17 mouse cellular contexts compared by ENCODE assay signal in genomic region chr4:81530546-81530945, GRCm38 (mm10).
DNase-seq lines count a peak whose midpoint lies in the region; TF ChIP-seq lines count a peak whose summit lies in the region.
"Had no signal": no experiment of that assay in that cellular context is flagged by ENCODE, and none has a peak within 500 bp of the region (broad histone marks: within the 10 kb centered on the region; RNA-seq: fewer than 3 reads in every experiment).

No protein-coding gene starts in this region.

- no peak for TF ChIP-seq CTCF in gastrocnemius, adult 2 months (IDR thresholded peaks at IDR 0.05)

- DNase-seq in gastrocnemius, adult 18-20 months (ENCODE audit: low spot score), result peak; percentile 73
- DNase-seq in gastrocnemius, postnatal 10 days, result no peak
- DNase-seq in 3T3-L1 (ENCODE audit: low read depth, low spot score), result peak; percentile 16
- DNase-seq in gastrocnemius, adult 2 months, result peak; percentile 45
- DNase-seq in heart, postnatal 36 days, result peak; percentile 7 to 42
- DNase-seq in c-Kit-positive CD71-positive TER-119-positive erythroid progenitor cells, embryonic 14.5 days (ENCODE audit: low spot score), result no peak
- no peak for DNase-seq in layer of hippocampus, postnatal 10 days (ENCODE audit: low spot score in 2 of 2)
- DNase-seq: cerebellum, postnatal 10 days; liver, postnatal 0 days; spleen, adult 18-20 months had no signal

- H3K4me3 ChIP-seq in gastrocnemius, adult 2 months, result no peak overlapping the region
- H3K4me3 ChIP-seq: forebrain, embryonic 10.5 days; heart, embryonic 13.5 days; hindbrain, embryonic 13.5 days; layer of hippocampus, adult 2 months; limb, embryonic 13.5 days; stomach, embryonic 15.5 days had no signal

- intact Hi-C loops in gastrocnemius, adult 2 months (cut with DNase I), result no loop called here
- intact Hi-C loops in heart, postnatal 36 days (cut with DNase I), result no loop called here

- no peak overlapping the region for H3K27ac ChIP-seq in gastrocnemius, adult 2 months
- H3K27ac ChIP-seq: forebrain, embryonic 10.5 days; heart, embryonic 13.5 days; hindbrain, embryonic 13.5 days; kidney, postnatal 0 days; layer of hippocampus, adult 2 months; limb, embryonic 13.5 days; stomach, embryonic 15.5 days had no signal

Comparison
In these comparisons a context has a peak if more than half of its experiments do, and no peak if none do; other contexts are left out.
1. DNase-seq: peak in gastrocnemius, adult 18-20 months (single experiment), 3T3-L1 (single experiment), gastrocnemius, adult 2 months (single experiment) and heart, postnatal 36 days (2 of 2); none in gastrocnemius, postnatal 10 days (single experiment), c-Kit-positive CD71-positive TER-119-positive erythroid progenitor cells, embryonic 14.5 days (single experiment) and layer of hippocampus, postnatal 10 days (0 of 2).